ENCODE assay signal across 27 mouse cellular contexts in genomic region chr2:130256762-130257161, GRCm38 (mm10). TPM values are rescaled to one million over a fixed set of nuclear protein-coding genes. Genes with fewer than 3 reads are reported as not detected.
"Had no signal": no experiment of that assay in that cellular context is flagged by ENCODE, and none has a peak within 500 bp of the region (broad histone marks: within the 10 kb centered on the region; RNA-seq: fewer than 3 reads in every experiment).

No protein-coding gene starts in this region.

- H3K36me3 ChIP-seq: heart, embryonic 10.5 days; heart, embryonic 12.5 days; hindbrain, embryonic 10.5 days; intestine, embryonic 15.5 days; limb, embryonic 10.5 days; limb, embryonic 12.5 days; liver, embryonic 13.5 days had no signal

- H3K27me3 ChIP-seq: intestine, embryonic 15.5 days; limb, embryonic 12.5 days; liver, embryonic 15.5 days had no signal

- H3K27ac ChIP-seq: gastrocnemius, adult 2 months; heart, embryonic 10.5 days; hindbrain, embryonic 10.5 days; hindbrain, embryonic 14.5 days; intestine, embryonic 15.5 days; left cerebral cortex, adult 2 months; limb, embryonic 10.5 days; limb, embryonic 12.5 days; liver, embryonic 13.5 days; liver, embryonic 15.5 days had no signal

- H3K4me3 ChIP-seq: gastrocnemius, adult 2 months; heart, embryonic 10.5 days; heart, embryonic 12.5 days; hindbrain, embryonic 10.5 days; intestine, embryonic 15.5 days; left cerebral cortex, adult 2 months; limb, embryonic 10.5 days; limb, embryonic 12.5 days; liver, embryonic 13.5 days; liver, embryonic 15.5 days had no signal

- DNase-seq: gastrocnemius, adult 2 months; gastrocnemius, postnatal 10 days; gastrocnemius, postnatal 25 days; heart, adult 18-20 months; heart, postnatal 10 days; heart, postnatal 4 days; kidney, adult 18-20 months; kidney, adult 8-10 months; kidney, postnatal 10 days; kidney, postnatal 25 days; kidney, postnatal 4 days; liver; liver, embryonic 13.5 days had no signal

- H3K4me1 ChIP-seq: heart, embryonic 10.5 days; heart, embryonic 12.5 days; hindbrain, embryonic 10.5 days; intestine, embryonic 15.5 days; limb, embryonic 10.5 days; limb, embryonic 12.5 days had no signal

- H3K9ac ChIP-seq: heart, embryonic 12.5 days; hindbrain, embryonic 14.5 days; intestine, embryonic 15.5 days; limb, embryonic 12.5 days; liver, embryonic 13.5 days; liver, embryonic 15.5 days had no signal

- H3K9me3 ChIP-seq: heart, embryonic 10.5 days; heart, embryonic 12.5 days; hindbrain, embryonic 10.5 days; intestine, embryonic 15.5 days; limb, embryonic 10.5 days; limb, embryonic 12.5 days; liver, embryonic 13.5 days; liver, embryonic 15.5 days had no signal

- H3K4me2 ChIP-seq: heart, embryonic 12.5 days; hindbrain, embryonic 14.5 days; intestine, embryonic 15.5 days; limb, embryonic 12.5 days; liver, embryonic 11.5 days; liver, embryonic 13.5 days; liver, embryonic 15.5 days had no signal

- ATAC-seq: hindbrain, embryonic 16.5 days; inflammation-experienced regulatory T-cells, adult 6 months; intestine, embryonic 15.5 days; intestine, postnatal 0 days had no signal

RNA-seq across cellular contexts. Expression of gene Ebf4, which starts 38.2 kb away (rescaled TPM):
- total RNA-seq: granulocyte monocyte progenitor cell, adult 5-6 weeks had no signal
- polyA plus RNA-seq: inflammation-experienced regulatory T-cells, adult 6 months had no signal
